Mouse (Mus musculus) midbrain, postnatal 0 days (tissue): ENCODE measurements around the gene Napepld. TPM values are rescaled to one million over a fixed set of nuclear protein-coding genes. Genes with fewer than 3 reads are reported as not detected.

Experiments used
- ATAC-seq: fragments of 200-750 bp; cut with Nextera tagmentation; 2 replicates; pipeline ENCODE4 v1.8.0; 2017; ENCODE audit warnings: moderate number of reproducible peaks, mild to moderate bottlenecking, moderate TSS enrichment, moderate library complexity; ENCODE audit not compliant: low FRiP score
- DNase-seq: peaks from one replicate; pipeline ENCODE4 v3.0.0-alpha.2; 2015; ENCODE audit warnings: low spot score
- H3K27ac ChIP-seq: fragments of 300-500 bp; sonication (generic); 2 replicates; pipeline ENCODE4 v1.5.1; 2014; ENCODE audit warnings: low read depth, mild to moderate bottlenecking, low read length, mixed read lengths
- H3K27me3 ChIP-seq: fragments of 300-500 bp; sonication (generic); 2 replicates; pipeline ENCODE4 v1.6.1; 2014; ENCODE audit warnings: low read length, control low read depth, mixed read lengths; ENCODE audit not compliant: insufficient read depth
- H3K36me3 ChIP-seq: fragments of 300-500 bp; sonication (generic); 2 replicates; pipeline ENCODE4 v1.6.1; 2014; ENCODE audit warnings: low read length, control low read depth, mixed read lengths; ENCODE audit not compliant: insufficient read depth
- H3K4me1 ChIP-seq: fragments of 300-500 bp; sonication (generic); 2 replicates; pipeline ENCODE4 v1.6.1; 2014; ENCODE audit warnings: mild to moderate bottlenecking, control low read depth, antibody characterized with exemption, low read length, mixed read lengths; ENCODE audit not compliant: insufficient read depth
- H3K4me2 ChIP-seq: fragments of 300-500 bp; sonication (generic); 2 replicates; pipeline ENCODE4 v1.6.1; 2014; ENCODE audit warnings: low read depth, mild to moderate bottlenecking, low read length, mixed read lengths; ENCODE audit not compliant: poor library complexity, severe bottlenecking
- H3K4me3 ChIP-seq: fragments of 300-500 bp; sonication (generic); 2 replicates; pipeline ENCODE4 v1.5.1; 2014; ENCODE audit warnings: low read depth, mild to moderate bottlenecking, low read length, moderate library complexity
- H3K9ac ChIP-seq: fragments of 300-500 bp; sonication (generic); replicated peaks from 2 replicates; pipeline ENCODE4 v1.6.1; 2014; ENCODE audit warnings: mild to moderate bottlenecking, low read length, moderate library complexity, mixed read lengths; ENCODE audit not compliant: poor library complexity, severe bottlenecking
- H3K9me3 ChIP-seq: fragments of 300-500 bp; sonication (generic); 2 replicates; pipeline ENCODE4 v1.6.1; 2016; ENCODE audit warnings: low read length, control low read depth
- CTCF ChIP-seq: IDR thresholded peaks from 2 replicates; pipeline ENCODE4 v1.5.1; 2016; ENCODE audit warnings: antibody characterized with exemption, mild to moderate bottlenecking
- WGBS: fragments of 180-500 bp; shearing (Covaris S2); extraction: QIAGEN DNeasy Blood & Tissue Kit; methylation state at CpG from one replicate; pipeline ENCODE4 v1.1.7; 2014; 5-methylcytosine and 5-hydroxymethylcytosine counted together
- polyA plus RNA-seq: library from polyadenylated mRNA; unstranded; fragments of >200 nt; fragmentation: Nextera tagmentation; extraction: Ambion mirVana; gene quantifications from 2 replicates; pipeline ENCODE4 v1.2.1, GENCODE M21; 2015
- total RNA-seq: library from RNA; depleted of rRNA; stranded (reverse); fragments of >200 nt; gene quantifications from 2 replicates; pipeline ENCODE4 v1.2.3, GENCODE M21; 2014; rRNA removed

The Napepld gene
- total RNA-seq = 4.1 and 6.0 TPM in 2 replicates
- polyA plus RNA-seq = 1.4 and 1.6 TPM in 2 replicates

DNA sequence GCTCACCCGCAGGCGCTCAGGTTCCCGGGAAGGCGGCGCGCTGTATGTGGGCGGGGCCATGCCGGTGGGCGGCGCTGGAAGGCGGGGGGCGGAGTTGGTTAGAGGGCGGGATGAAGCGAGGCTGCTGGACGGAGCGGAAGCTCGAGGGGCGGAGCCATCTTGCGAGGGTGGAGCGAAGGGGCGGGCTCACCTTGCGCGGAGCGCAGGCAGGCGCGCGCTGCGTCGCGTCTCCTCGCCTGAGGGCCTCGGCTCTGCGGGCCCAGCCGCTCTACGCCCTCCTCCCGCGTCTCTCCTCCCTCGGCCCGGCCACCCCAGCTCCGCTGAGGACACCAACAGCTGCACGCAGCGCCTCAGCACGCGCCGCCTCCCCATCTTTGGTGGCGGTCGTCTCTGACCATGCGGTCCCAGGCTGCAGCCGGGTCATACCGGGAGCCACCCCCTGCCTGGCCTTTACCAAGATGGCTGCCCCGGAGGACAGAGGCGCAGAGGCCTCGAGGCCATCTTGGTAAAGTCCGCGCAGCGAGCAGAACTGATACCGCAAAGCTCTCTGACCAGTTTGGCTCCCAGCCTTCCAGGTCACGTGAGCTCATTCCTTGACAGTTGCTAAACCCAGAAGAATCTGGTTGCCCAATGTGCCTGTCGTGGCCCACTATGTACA lies at the start of gene Napepld:
Gene Napepld, minus strand, starts transcription at position 46 of the 658 bp plus-strand sequence.
- Histone ChIP-seq H3K4me1 (no peaks in the 10 kb centered on the region), H3K9ac (peak within 1 kb of the TSS; percentile 93), H3K36me3 (no peaks in the 10 kb centered on the region), H3K27me3 (no peaks in the 10 kb centered on the region), H3K9me3 (no peaks in the 10 kb centered on the region), H3K4me3 (peak within 1 kb of the TSS; percentile 69), H3K4me2 (peak within 1 kb of the TSS; percentile 64), H3K27ac (peak within 1 kb of the TSS; percentile 99)
- TF ChIP-seq CTCF = peak; percentile 0; the same call in 1 of the 2 replicates
- under 1% methylated on average over 39 of the region's 59 CpGs for WGBS
- ATAC-seq (peak; percentile 99), DNase-seq (peak; percentile 97)

DNA sequence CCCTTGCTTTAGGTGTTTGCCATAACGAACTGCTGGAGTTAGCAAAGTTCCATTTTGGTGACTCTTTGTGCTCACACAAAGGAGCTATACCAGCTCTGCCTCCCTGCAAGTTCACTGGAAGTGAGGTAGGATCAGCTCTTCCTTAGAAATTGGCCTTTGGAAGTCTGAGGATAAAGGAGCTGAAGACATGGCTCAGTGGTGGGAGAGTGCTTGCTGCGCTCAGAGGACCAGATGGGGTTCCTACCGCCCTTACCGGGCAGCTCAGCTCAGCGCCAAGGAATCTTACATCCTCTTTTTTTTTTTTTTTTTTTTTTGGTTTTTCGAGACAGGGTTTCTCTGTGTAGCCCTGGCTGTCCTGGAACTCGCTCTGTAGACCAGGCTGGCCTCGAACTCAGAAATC lies 44.8 kb upstream of the Napepld start:
- TF ChIP-seq CTCF = no peak
- no peaks in the 10 kb centered on the region for H3K9me3 ChIP-seq
- 97% methylated on average over 6 of the region's 8 CpGs for WGBS
- H3K36me3 ChIP-seq = peaks cover 60% of the 10 kb centered on the region
- no peak overlapping the region for H3K27ac ChIP-seq
- H3K27me3 ChIP-seq = no peaks in the 10 kb centered on the region
- H3K4me2 ChIP-seq = no peak overlapping the region
- no peak for DNase-seq
- H3K4me3 ChIP-seq = no peak overlapping the region
- ATAC-seq = no peak
- H3K4me1 ChIP-seq = no peaks in the 10 kb centered on the region
- H3K9ac ChIP-seq = no peak overlapping the region

GRCm38 (mm10) chr5:21744651-21745050 lies 43.5 kb upstream of the Napepld start:
- ATAC-seq (no peak), DNase-seq (no peak)
- no peak overlapping the region for H3K4me2 ChIP-seq
- no peak overlapping the region for H3K4me3 ChIP-seq
- TF ChIP-seq CTCF = no peak
- peaks cover 69% of the 10 kb centered on the region for H3K36me3 ChIP-seq
- H3K27me3 ChIP-seq = no peaks in the 10 kb centered on the region
- no peak overlapping the region for H3K9ac ChIP-seq
- no peak overlapping the region for H3K27ac ChIP-seq
- no peaks in the 10 kb centered on the region for H3K4me1 ChIP-seq
- no peaks in the 10 kb centered on the region for H3K9me3 ChIP-seq

GRCm38 (mm10) chr5:21743606-21744005 lies 42.4 kb upstream of the Napepld start:
- Histone ChIP-seq H3K9ac (no peak overlapping the region), H3K9me3 (no peaks in the 10 kb centered on the region), H3K4me3 (no peak overlapping the region), H3K27me3 (no peaks in the 10 kb centered on the region), H3K4me1 (no peaks in the 10 kb centered on the region), H3K4me2 (no peak overlapping the region), H3K36me3 (peaks cover 70% of the 10 kb centered on the region), H3K27ac (no peak overlapping the region)
- WGBS = 98% methylated on average over 10 of the region's 10 CpGs
- no peak for DNase-seq
- no peak for TF ChIP-seq CTCF
- ATAC-seq = no peak

DNA sequence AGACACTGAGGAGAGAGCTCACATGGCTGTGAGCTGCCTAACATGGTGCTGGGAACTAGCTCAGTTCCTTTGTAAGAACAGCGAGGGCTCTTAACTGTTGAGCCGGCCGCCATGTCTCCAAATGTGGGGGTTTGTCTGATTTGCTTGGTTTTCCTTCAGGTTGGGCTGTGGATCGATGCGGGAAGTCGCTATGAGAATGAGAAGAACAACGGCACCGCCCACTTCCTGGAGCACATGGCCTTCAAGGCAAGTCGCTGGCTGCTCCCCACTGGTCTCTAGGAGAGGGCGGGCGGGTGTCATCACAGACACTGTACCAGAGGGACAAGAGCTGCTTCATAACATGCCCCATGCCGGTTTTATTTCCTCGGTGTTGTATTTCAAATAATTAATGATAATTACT lies 38.7 kb upstream of the Napepld start:
- H3K36me3 ChIP-seq = peaks cover 45% of the 10 kb centered on the region
- WGBS = 91% methylated on average over 13 of the region's 13 CpGs

DNA sequence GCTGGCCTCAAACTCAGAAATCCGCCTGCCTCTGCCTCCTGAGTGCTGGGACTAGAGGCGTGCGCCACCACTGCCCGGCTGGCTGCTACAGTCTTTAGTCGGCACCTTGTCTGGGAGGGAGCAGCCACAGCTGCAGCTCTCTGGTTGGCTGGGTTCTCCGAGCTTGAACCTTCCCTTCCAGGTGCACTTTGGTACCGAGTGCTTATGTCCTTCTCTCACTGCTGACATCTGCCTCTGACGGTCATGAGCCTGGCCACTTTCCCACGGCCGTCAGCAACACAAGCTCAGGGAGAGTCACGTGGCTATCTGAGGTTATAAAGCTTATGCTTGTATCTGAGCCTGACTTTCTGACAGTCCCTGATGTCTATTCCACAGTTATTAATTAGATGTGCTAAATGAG lies 37.9 kb upstream of the Napepld start:
- WGBS = 90% methylated on average over 11 of the region's 11 CpGs
- Histone ChIP-seq H3K4me1 (peaks cover 5% of the 10 kb centered on the region; the same call in 1 of the 2 replicates), H3K9ac (no peak overlapping the region), H3K27ac (no peak overlapping the region), H3K4me3 (no peak overlapping the region), H3K36me3 (peaks cover 37% of the 10 kb centered on the region), H3K4me2 (no peak overlapping the region), H3K27me3 (no peaks in the 10 kb centered on the region), H3K9me3 (no peaks in the 10 kb centered on the region)
- DNase-seq = no peak
- no peak for ATAC-seq
- TF ChIP-seq CTCF = no peak

More for the DNA sequence above, 38.7 kb upstream of the Napepld start:
- Histone ChIP-seq H3K4me2 (no peak overlapping the region), H3K4me1 (peaks cover 5% of the 10 kb centered on the region; the same call in 1 of the 2 replicates), H3K9ac (no peak overlapping the region), H3K9me3 (no peaks in the 10 kb centered on the region), H3K27me3 (no peaks in the 10 kb centered on the region), H3K27ac (no peak overlapping the region), H3K4me3 (no peak overlapping the region)
- no peak for ATAC-seq
- DNase-seq = no peak
- no peak for TF ChIP-seq CTCF
